Mouse (Mus musculus) hindbrain, embryonic 16.5 days (tissue): Measurements from ENCODE around the gene Baz2b. TPM values are rescaled to one million over a fixed set of nuclear protein-coding genes. Genes with fewer than 3 reads are reported as not detected.

Source experiments
- ATAC-seq: fragments of 200-750 bp; cut with Nextera tagmentation; 2 replicates; pipeline ENCODE4 v1.8.0; 2017; ENCODE audit warnings: moderate TSS enrichment, moderate library complexity
- H3K27ac ChIP-seq: fragments of 300-500 bp; sonication (generic); 2 replicates; pipeline ENCODE4 v1.5.1; 2014; ENCODE audit warnings: low read depth, mild to moderate bottlenecking, control low read depth, low read length, moderate library complexity
- H3K27me3 ChIP-seq: fragments of 300-500 bp; sonication (generic); replicated peaks from 2 replicates; pipeline ENCODE4 v1.6.1; 2014; ENCODE audit warnings: low read length; ENCODE audit not compliant: control insufficient read depth, insufficient read depth
- H3K36me3 ChIP-seq: fragments of 300-500 bp; sonication (generic); 2 replicates; pipeline ENCODE4 v1.6.1; 2014; ENCODE audit warnings: mild to moderate bottlenecking, low read length, moderate library complexity, mixed read lengths; ENCODE audit not compliant: control insufficient read depth, insufficient read depth
- H3K4me1 ChIP-seq: fragments of 300-500 bp; sonication (generic); 2 replicates; pipeline ENCODE4 v1.6.1; 2014; ENCODE audit warnings: low read depth, low read length; ENCODE audit not compliant: control insufficient read depth, insufficient read depth
- H3K4me2 ChIP-seq: fragments of 300-500 bp; sonication (generic); 2 replicates; pipeline ENCODE4 v1.6.1; 2014; ENCODE audit warnings: mild to moderate bottlenecking, low read length, control low read depth, moderate library complexity
- H3K4me3 ChIP-seq: fragments of 300-500 bp; sonication (generic); 2 replicates; pipeline ENCODE4 v1.5.1; 2014; ENCODE audit warnings: mild to moderate bottlenecking, low read length, control low read depth, moderate library complexity
- H3K9ac ChIP-seq: fragments of 300-500 bp; sonication (generic); 2 replicates; pipeline ENCODE4 v1.6.1; 2014; ENCODE audit warnings: low read depth, mild to moderate bottlenecking, control low read depth, low read length, moderate library complexity
- H3K9me3 ChIP-seq: fragments of 300-500 bp; sonication (generic); 2 replicates; pipeline ENCODE4 v1.6.1; 2014; ENCODE audit warnings: mild to moderate bottlenecking, low read length, moderate library complexity; ENCODE audit not compliant: control insufficient read depth
- WGBS: fragments of 180-500 bp; shearing (Covaris S2); extraction: QIAGEN DNeasy Blood & Tissue Kit; methylation state at CpG from one replicate; pipeline ENCODE4 v1.1.7; 2014; 5-methylcytosine and 5-hydroxymethylcytosine counted together
- polyA plus RNA-seq: library from polyadenylated mRNA; unstranded; fragments of >200 nt; fragmentation: Nextera tagmentation; extraction: Ambion mirVana; gene quantifications from 2 replicates; pipeline ENCODE4 v1.2.1, GENCODE M21; 2015

The Baz2b gene
- polyA plus RNA-seq, 1 experiment from 2014 or later: 72.8 TPM

DNA sequence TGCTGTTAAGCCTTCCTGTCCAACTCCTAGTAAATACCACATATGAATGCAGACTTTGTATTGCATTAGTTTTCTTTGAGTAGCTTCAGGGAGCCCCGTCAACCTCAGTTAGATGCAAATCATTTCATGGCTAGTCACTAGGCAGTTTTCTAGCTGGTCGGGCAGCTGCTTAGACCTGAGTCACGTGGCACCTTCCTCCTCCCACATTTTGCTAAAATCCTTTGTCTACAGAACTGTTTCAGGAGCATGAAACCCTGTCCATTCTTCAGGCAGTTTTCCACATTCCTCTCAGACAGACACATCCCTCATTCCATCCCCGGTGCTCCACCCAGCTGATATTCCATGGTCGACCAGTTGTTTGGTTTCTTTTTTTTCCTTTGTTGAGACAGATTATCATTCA, 246.6 kb downstream of the Baz2b start:
- Histone ChIP-seq H3K4me1 (no peaks in the 10 kb centered on the region), H3K4me2 (no peak overlapping the region), H3K9ac (no peak overlapping the region), H3K27me3 (no peaks in the 10 kb centered on the region), H3K4me3 (no peak overlapping the region), H3K36me3 (peaks cover 8% of the 10 kb centered on the region), H3K27ac (no peak overlapping the region), H3K9me3 (no peaks in the 10 kb centered on the region)
- ATAC-seq: no peak
- 45% methylated on average over 5 of the region's 5 CpGs for WGBS

DNA sequence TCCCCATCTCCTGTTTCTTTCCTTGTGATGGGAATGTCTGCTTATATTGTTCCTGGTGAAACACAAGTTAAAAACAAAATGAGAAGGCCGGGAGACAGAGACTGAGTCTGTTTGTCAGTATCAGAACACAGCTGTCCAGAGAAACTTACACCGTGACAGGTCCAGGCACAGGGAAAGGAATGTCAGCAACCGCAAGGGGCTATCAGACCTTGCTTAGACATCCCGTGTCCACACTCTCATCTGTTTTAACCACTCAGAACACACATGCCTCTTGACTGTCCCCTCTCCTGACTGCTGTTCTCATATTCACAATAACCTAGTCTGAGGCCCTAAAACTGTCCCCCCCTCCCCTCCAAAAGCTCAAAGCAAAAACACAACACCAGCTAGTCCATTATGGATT, 247.1 kb downstream of the Baz2b start:
- Histone ChIP-seq H3K4me2 (no peak overlapping the region), H3K27ac (no peak overlapping the region), H3K9ac (no peak overlapping the region), H3K27me3 (no peaks in the 10 kb centered on the region), H3K4me3 (no peak overlapping the region), H3K9me3 (no peaks in the 10 kb centered on the region), H3K36me3 (peaks cover 8% of the 10 kb centered on the region), H3K4me1 (no peaks in the 10 kb centered on the region)
- 88% methylated on average over 4 of the region's 4 CpGs for WGBS
- no peak for ATAC-seq

DNA sequence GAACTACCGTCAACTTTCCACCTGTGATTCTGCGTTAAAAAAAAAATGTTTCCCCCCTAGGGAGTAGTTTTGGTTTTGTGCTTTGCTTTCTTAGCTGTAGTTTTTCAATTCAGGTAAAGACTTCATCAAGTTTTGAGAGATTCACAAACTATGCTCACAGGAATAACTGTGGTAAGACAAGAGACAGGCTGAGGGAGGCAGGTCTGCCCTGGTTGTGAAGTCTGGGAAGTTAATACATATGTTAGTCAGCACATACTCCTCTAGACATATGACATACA, 249.2 kb downstream of the Baz2b start:
- Histone ChIP-seq H3K4me2 (no peak overlapping the region), H3K27ac (no peak overlapping the region), H3K4me1 (no peaks in the 10 kb centered on the region), H3K9me3 (no peaks in the 10 kb centered on the region), H3K36me3 (peaks cover 10% of the 10 kb centered on the region), H3K4me3 (no peak overlapping the region), H3K27me3 (no peaks in the 10 kb centered on the region), H3K9ac (no peak overlapping the region)
- WGBS: 90% methylated on average over 2 of the region's 2 CpGs
- ATAC-seq: no peak

DNA sequence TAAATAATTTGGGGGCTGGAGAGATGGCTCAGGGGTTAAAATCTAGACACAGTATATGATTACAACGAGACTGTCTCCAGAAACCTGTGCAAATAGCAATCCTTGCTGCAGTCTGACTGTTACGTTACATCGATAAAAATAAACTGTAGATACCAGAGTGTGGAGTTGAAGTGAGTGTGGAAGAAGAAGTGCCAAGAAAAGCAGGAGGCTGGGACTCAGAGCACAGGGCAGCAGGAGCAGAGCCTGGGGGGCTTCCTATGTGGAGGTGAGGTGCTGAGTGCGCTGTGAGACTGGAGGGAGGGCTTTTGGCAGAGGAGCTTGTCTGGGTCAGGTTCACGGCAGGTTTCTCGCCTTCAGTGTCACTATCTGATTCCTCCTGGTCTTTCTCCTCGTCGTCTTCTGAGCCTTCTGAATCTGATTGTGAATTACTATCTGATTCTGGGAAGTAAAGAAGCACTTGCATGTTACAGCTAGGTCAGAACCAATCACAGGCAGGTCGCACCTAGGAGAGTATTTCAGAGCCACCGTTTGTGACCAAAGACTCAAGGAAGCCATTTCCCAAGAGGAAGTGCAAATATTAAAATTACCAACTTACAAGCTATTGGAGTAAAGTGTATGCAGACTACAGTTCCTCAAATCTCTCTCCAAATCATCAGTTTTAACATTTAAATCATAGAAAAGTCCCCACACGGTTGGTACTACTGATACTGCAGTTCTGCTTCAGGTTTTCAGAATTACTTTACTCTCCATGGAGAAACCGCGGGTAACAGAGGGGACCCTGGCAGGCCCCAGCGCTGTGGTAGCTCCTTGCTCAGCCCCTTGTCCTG, 249.8 kb downstream of the Baz2b start:
- no peak overlapping the region for H3K9ac ChIP-seq
- H3K9me3 ChIP-seq: no peaks in the 10 kb centered on the region
- 87% methylated on average over 14 of the region's 14 CpGs for WGBS
- H3K4me3 ChIP-seq: no peak overlapping the region
- no peak overlapping the region for H3K4me2 ChIP-seq
- H3K36me3 ChIP-seq: peaks cover 10% of the 10 kb centered on the region
- H3K4me1 ChIP-seq: no peaks in the 10 kb centered on the region
- no peak for ATAC-seq
- H3K27ac ChIP-seq: no peak overlapping the region
- H3K27me3 ChIP-seq: no peaks in the 10 kb centered on the region

DNA sequence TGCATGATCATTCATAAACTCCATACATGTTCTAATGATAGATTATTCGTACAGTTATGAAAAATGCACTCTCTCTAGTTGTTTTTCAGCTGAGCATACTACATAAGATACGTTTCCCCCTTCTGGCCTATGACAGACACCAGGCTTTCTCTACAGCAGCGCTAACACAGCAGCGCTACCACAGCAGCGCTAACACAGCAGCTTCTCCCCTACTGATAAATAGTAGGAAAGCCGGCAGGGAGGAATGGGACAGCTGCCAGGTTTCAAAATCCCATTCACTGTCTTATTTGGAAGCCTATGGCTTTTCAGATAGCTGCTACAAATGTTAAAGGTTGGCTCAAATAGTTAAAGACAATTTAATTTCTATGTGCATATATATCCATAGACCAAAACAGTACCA, 251.1 kb downstream of the Baz2b start:
- no peaks in the 10 kb centered on the region for H3K9me3 ChIP-seq
- H3K4me3 ChIP-seq: no peak overlapping the region
- no peak overlapping the region for H3K27ac ChIP-seq
- H3K4me2 ChIP-seq: no peak overlapping the region
- no peak overlapping the region for H3K9ac ChIP-seq
- WGBS: 34% methylated on average over 6 of the region's 6 CpGs
- ATAC-seq: peak; percentile 74
- peaks cover 10% of the 10 kb centered on the region for H3K36me3 ChIP-seq
- no peaks in the 10 kb centered on the region for H3K4me1 ChIP-seq
- no peaks in the 10 kb centered on the region for H3K27me3 ChIP-seq

DNA sequence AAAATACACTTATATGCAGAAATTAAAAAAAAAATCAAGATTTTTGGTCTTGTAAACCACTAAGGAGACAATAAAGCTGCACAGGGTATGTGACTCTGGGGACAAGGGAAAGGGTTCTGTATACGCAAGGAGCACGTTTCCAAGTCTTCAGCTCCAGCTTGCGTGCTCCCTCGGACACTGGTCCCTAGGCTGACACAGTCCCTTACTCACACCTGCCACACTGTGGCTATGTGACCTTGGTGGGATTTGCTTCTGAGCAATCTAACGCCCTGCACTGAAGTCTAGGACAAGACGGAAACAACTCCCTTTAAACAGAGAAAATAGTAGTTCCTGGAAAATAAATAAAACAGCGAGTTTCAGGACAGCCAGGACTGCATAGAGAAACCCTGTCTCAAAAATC, 253.7 kb downstream of the Baz2b start:
- H3K27ac ChIP-seq: no peak overlapping the region
- H3K9ac ChIP-seq: no peak overlapping the region
- peaks cover 4% of the 10 kb centered on the region for H3K36me3 ChIP-seq
- H3K4me3 ChIP-seq: no peak overlapping the region
- H3K9me3 ChIP-seq: no peaks in the 10 kb centered on the region
- H3K4me1 ChIP-seq: no peaks in the 10 kb centered on the region
- H3K4me2 ChIP-seq: no peak overlapping the region
- H3K27me3 ChIP-seq: no peaks in the 10 kb centered on the region
- 84% methylated on average over 7 of the region's 7 CpGs for WGBS
- no peak for ATAC-seq

DNA sequence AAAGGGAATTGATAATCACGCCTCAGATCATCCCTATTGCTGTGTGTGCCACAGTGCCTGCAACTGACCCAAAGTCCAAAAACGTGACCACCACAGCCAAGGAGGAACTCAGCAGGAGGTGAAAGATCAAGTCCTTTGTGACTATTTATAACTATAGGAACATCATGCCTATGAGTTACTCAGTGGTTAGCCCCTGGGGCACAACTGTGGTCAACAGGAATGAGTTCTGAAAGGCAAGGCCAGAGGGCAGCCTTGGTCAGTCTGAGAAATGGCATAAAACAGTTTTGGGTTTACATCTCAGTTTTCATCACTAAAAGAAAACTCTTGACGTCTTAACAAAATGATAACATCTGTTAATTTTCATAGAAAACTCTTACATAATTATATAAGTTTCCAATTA, 254.8 kb downstream of the Baz2b start:
- WGBS: 66% methylated on average over 3 of the region's 3 CpGs
- Histone ChIP-seq H3K27me3 (no peaks in the 10 kb centered on the region), H3K4me1 (no peaks in the 10 kb centered on the region), H3K9ac (no peak overlapping the region), H3K4me2 (no peak overlapping the region), H3K27ac (no peak overlapping the region), H3K36me3 (peaks cover 4% of the 10 kb centered on the region), H3K9me3 (no peaks in the 10 kb centered on the region), H3K4me3 (no peak overlapping the region)
- ATAC-seq: no peak

DNA sequence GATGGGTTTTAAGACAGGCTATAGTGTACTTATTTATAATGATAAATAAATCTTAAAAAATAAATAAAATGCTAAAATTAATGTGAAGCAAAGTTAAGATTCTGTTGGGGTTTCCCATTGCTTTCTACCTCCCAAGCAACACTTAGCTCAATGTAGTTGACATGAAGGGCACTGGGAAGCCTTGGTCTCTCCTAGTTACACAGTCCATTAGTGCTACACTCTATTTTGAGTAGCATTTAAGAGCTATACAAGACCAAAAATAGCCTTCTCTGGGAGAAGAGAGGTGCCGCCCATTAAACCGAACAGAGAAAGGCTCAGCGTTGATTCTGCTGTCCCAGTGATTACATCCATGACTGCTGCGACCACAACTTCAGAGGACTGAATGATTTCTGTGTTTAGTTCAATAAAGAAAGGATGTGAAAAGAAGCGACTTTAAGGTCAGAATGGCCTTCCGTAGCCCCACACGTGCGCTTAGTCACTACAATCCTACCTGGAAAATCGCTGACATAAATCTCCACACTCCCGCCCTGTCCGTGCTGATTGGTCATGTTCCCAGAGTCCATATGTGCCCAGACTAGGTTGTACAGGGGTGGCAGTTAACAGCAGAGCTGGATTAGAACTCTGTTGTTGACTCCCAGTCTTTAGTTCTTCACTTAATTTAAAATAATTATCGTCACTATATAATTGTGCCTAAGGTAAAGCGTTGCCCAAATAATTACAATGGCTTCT, 257.2 kb downstream of the Baz2b start:
- Histone ChIP-seq H3K4me2 (no peak overlapping the region), H3K9me3 (no peaks in the 10 kb centered on the region), H3K4me1 (no peaks in the 10 kb centered on the region), H3K27me3 (no peaks in the 10 kb centered on the region), H3K4me3 (no peak overlapping the region), H3K36me3 (peaks cover 9% of the 10 kb centered on the region), H3K9ac (no peak overlapping the region), H3K27ac (no peak overlapping the region)
- no peak for ATAC-seq
- WGBS: 92% methylated on average over 13 of the region's 13 CpGs

DNA sequence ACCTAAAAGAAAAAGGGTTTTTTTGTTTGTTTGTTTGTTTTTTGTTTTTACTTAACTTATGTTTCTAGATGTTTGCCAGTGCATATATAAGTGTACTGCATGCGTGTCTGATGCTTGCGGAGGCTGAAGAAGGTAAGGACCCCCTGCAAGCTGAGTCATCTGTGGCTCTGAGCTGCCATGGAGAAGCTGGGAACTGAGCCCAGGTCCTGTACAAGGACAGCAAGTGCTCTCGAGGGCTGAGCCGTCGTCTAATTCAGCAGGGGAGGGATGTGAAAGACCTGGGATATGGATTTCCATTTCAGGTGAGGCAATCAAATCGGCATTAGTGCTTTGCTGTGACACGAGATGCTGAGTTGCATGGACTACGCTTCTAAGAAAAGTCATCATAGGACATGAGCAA, 257.9 kb downstream of the Baz2b start:
- no peak overlapping the region for H3K4me2 ChIP-seq
- no peak overlapping the region for H3K4me3 ChIP-seq
- ATAC-seq: no peak
- no peak overlapping the region for H3K27ac ChIP-seq
- 86% methylated on average over 8 of the region's 8 CpGs for WGBS
- H3K4me1 ChIP-seq: no peaks in the 10 kb centered on the region
- no peaks in the 10 kb centered on the region for H3K27me3 ChIP-seq
- H3K9me3 ChIP-seq: no peaks in the 10 kb centered on the region
- no peak overlapping the region for H3K9ac ChIP-seq
- H3K36me3 ChIP-seq: peaks cover 9% of the 10 kb centered on the region; the same call in 1 of the 2 replicates
